Mouse (Mus musculus) lung, embryonic 14.5 days (tissue): ENCODE data around the gene Tgif2. TPM values are rescaled to one million over a fixed set of nuclear protein-coding genes. Genes with fewer than 3 reads are reported as not detected.
"Not testable (repeated sequence)": the region's sequence is repeated elsewhere in the genome, so short reads cannot be mapped to it uniquely, and the experiment has no call there.

Experiments
- ATAC-seq: fragments of 200-750 bp; cut with Nextera tagmentation; 2 replicates; pipeline ENCODE4 v1.8.0; 2017; ENCODE audit warnings: mild to moderate bottlenecking, moderate TSS enrichment, moderate library complexity; ENCODE audit not compliant: insufficient read depth
- DNase-seq: peaks from one replicate; pipeline ENCODE4 v3.0.0-alpha.2; 2015
- H3K27ac ChIP-seq: fragments of 300-500 bp; sonication (generic); 2 replicates; pipeline ENCODE4 v1.5.1; 2014; ENCODE audit warnings: low read depth, mild to moderate bottlenecking, moderate library complexity
- H3K27me3 ChIP-seq: fragments of 300-500 bp; sonication (generic); 2 replicates; pipeline ENCODE4 v1.6.1; 2014; ENCODE audit warnings: low read length, control low read depth; ENCODE audit not compliant: insufficient read depth
- H3K36me3 ChIP-seq: fragments of 300-500 bp; sonication (generic); 2 replicates; pipeline ENCODE4 v1.6.1; 2014; ENCODE audit warnings: control low read depth; ENCODE audit not compliant: insufficient read depth
- H3K4me1 ChIP-seq: fragments of 300-500 bp; sonication (generic); 2 replicates; pipeline ENCODE4 v1.6.1; 2014; ENCODE audit warnings: antibody characterized with exemption, control low read depth; ENCODE audit not compliant: insufficient read depth
- H3K4me2 ChIP-seq: fragments of 300-500 bp; sonication (generic); 2 replicates; pipeline ENCODE4 v1.6.1; 2014; ENCODE audit warnings: mild to moderate bottlenecking
- H3K4me3 ChIP-seq: fragments of 300-500 bp; sonication (generic); 2 replicates; pipeline ENCODE4 v1.5.1; 2014; ENCODE audit warnings: low read depth, low read length
- H3K9ac ChIP-seq: fragments of 300-500 bp; sonication (generic); 2 replicates; pipeline ENCODE4 v1.6.1; 2014
- H3K9me3 ChIP-seq: fragments of 300-500 bp; sonication (generic); 2 replicates; pipeline ENCODE4 v1.6.1; 2016; ENCODE audit warnings: low read depth, low read length, control low read depth
- CTCF ChIP-seq: IDR thresholded peaks from 2 replicates; pipeline ENCODE4 v1.5.1; 2016; ENCODE audit warnings: antibody characterized with exemption, low read depth
- WGBS: fragments of 180-500 bp; shearing (Covaris S2); extraction: QIAGEN DNeasy Blood & Tissue Kit; methylation state at CpG from one replicate; pipeline ENCODE4 v1.1.7; 2014; 5-methylcytosine and 5-hydroxymethylcytosine counted together
- polyA plus RNA-seq: library from polyadenylated mRNA; unstranded; fragments of >200 nt; fragmentation: Nextera tagmentation; extraction: Ambion mirVana; gene quantifications from 2 replicates; pipeline ENCODE4 v1.2.1, GENCODE M21; 2014

The Tgif2 gene
- polyA plus RNA-seq = 69.1 and 75.1 TPM in 2 replicates

DNA sequence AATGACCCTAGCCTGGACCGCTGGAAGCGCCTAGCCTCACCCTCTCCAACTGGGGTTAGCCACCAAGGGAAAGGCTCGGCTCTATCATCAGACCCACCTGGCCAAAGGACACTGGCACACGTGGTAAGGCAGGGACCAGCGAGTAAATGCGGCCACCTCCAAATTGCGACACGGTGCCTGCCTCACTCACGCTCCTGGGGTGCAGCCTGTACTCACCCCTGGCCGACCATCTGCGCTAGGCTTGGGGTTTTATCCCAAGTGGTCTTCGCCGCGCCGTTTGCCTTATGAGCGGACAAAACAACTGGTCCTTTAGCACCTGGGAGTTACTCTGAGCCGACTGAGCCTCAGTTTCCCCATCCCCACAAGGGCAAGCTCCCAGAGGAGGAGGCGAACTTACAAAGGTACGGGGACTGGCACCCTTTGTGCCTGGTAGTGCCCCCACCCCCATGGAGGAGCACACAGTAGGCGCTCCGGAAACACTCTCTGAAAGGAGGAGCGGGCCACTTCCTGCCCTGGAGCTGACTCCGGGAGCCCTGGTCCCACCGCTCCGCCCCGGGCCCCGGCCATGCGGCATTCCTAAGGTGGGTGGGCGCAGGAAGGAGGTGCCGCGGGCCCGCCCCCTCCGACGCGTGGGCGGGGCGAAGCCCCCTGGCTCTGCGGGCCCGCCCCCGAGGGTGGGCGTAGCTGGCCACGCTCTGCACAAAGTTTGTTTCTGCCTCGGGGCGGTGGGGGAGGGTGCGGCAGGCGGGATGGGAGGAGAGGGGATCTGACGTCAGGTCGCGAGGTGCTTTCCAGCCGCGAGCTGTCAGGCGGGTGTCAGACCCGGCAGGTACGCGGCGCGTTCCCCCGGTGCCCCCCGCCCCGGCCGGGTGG, at the start of gene Tgif2:
TSS of gene Tgif2 (plus strand) at position 689 of the 873 bp plus-strand sequence.
- Histone ChIP-seq H3K27ac (peak within 1 kb of the TSS; percentile 96), H3K9ac (peak within 1 kb of the TSS; percentile 86), H3K4me1 (peaks cover 34% of the 10 kb centered on the region), H3K4me3 (peak within 1 kb of the TSS; percentile 91), H3K27me3 (no peaks in the 10 kb centered on the region), H3K9me3 (no peaks in the 10 kb centered on the region), H3K4me2 (peak within 1 kb of the TSS; percentile 75), H3K36me3 (peaks cover 27% of the 10 kb centered on the region)
- WGBS = 1% methylated on average over 61 of the region's 61 CpGs
- 0 out of 2 replicates have a peak, but pooled peaks have one; percentile 1 for TF ChIP-seq CTCF
- ATAC-seq = peak; percentile 88
- peak; percentile 98 for DNase-seq

DNA sequence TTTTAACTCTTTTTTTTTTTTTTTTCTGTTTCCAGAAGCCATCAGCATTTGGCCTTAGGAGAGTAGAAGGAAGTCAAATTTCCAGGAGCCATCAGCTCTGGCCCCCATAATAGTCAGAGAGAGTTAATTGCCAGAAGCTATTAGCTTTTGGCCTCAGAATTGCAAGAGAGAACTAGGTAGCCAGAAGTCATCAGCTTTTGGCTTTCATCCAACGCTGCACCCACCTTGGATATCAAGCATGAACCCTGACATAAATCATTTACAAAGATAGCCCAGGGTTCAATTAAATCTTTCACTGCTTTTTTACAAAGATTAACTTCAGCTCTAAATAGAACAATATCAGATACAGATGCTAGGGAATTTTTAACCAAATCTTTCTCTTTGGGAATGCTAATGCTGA, 41.3 kb upstream of the Tgif2 start:
- H3K4me3 ChIP-seq = no peak overlapping the region
- no peak overlapping the region for H3K4me2 ChIP-seq
- H3K27me3 ChIP-seq = no peaks in the 10 kb centered on the region
- peaks cover 5% of the 10 kb centered on the region; the same call in 1 of the 2 replicates for H3K9me3 ChIP-seq
- ATAC-seq = no peak
- no peak overlapping the region for H3K27ac ChIP-seq
- H3K9ac ChIP-seq = no peak overlapping the region
- no peaks in the 10 kb centered on the region for H3K36me3 ChIP-seq
- WGBS = 72% methylated on average over 1 of the region's 1 CpGs
- TF ChIP-seq CTCF = no peak
- no peaks in the 10 kb centered on the region for H3K4me1 ChIP-seq
- DNase-seq = no peak

- Histone ChIP-seq H3K27me3 (no peaks in the 10 kb centered on the region), H3K4me3 (no peak overlapping the region), H3K4me2 (no peak overlapping the region), H3K9ac (no peak overlapping the region), H3K36me3 (no peaks in the 10 kb centered on the region), H3K4me1 (no peaks in the 10 kb centered on the region), H3K9me3 (peaks cover 5% of the 10 kb centered on the region; the same call in 1 of the 2 replicates), H3K27ac (no peak overlapping the region)
- DNase-seq (no peak), ATAC-seq (no peak)
- 64% methylated on average over 4 of the region's 4 CpGs for WGBS
- no peak for TF ChIP-seq CTCF
These were observed 38.8 kb upstream of the Tgif2 start for GRCm38 (mm10) chr2:156801045-156801444.

- DNase-seq, H3K4me2 ChIP-seq, H3K4me1 ChIP-seq, H3K9me3 ChIP-seq, H3K36me3 ChIP-seq, H3K27ac ChIP-seq, H3K4me3 ChIP-seq, H3K27me3 ChIP-seq, H3K9ac ChIP-seq, ATAC-seq: not testable (repeated sequence)
- 30% methylated on average over 9 of the region's 9 CpGs for WGBS
These were observed 37.7 kb upstream of the Tgif2 start for GRCm38 (mm10) chr2:156802116-156802515.

- H3K9me3 ChIP-seq = no peaks in the 10 kb centered on the region
- H3K4me2 ChIP-seq = no peak overlapping the region
- 65% methylated on average over 4 of the region's 4 CpGs for WGBS
- ATAC-seq (no peak), DNase-seq (no peak)
- no peak overlapping the region for H3K27ac ChIP-seq
- no peaks in the 10 kb centered on the region for H3K36me3 ChIP-seq
- TF ChIP-seq CTCF = no peak
- H3K27me3 ChIP-seq = no peaks in the 10 kb centered on the region
- no peaks in the 10 kb centered on the region for H3K4me1 ChIP-seq
- H3K4me3 ChIP-seq = no peak overlapping the region
- no peak overlapping the region for H3K9ac ChIP-seq
These were observed 36.0 kb upstream of the Tgif2 start for GRCm38 (mm10) chr2:156803698-156804372.

DNA sequence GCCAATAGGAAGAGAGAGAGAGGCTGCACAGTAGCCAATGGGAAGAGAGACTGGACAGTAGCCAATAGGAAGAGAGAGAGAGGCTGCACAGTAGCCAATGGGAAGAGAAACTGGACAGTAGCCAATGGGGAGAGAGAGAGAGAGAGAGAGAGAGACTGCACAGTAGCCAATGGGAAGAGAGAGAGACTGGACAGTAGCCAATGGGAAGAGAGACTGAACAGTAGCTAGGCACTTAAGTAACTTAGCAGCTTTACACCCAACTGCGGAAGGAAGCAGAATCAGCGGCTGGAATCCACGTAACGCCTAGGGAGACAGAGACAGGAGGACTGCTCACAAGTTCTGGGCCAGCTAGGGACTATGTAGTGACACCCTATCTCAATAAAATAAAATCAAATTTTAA, 35.2 kb upstream of the Tgif2 start:
- no peak overlapping the region for H3K27ac ChIP-seq
- ATAC-seq (no peak), DNase-seq (no peak)
- no peak for TF ChIP-seq CTCF
- WGBS = 83% methylated on average over 4 of the region's 4 CpGs
- H3K36me3 ChIP-seq = no peaks in the 10 kb centered on the region
- no peak overlapping the region for H3K9ac ChIP-seq
- no peak overlapping the region for H3K4me2 ChIP-seq
- no peaks in the 10 kb centered on the region for H3K4me1 ChIP-seq
- H3K9me3 ChIP-seq = no peaks in the 10 kb centered on the region
- H3K4me3 ChIP-seq = no peak overlapping the region
- H3K27me3 ChIP-seq = no peaks in the 10 kb centered on the region

- Histone ChIP-seq H3K4me3 (no peak overlapping the region), H3K36me3 (no peaks in the 10 kb centered on the region), H3K27ac (no peak overlapping the region), H3K9ac (no peak overlapping the region), H3K9me3 (no peaks in the 10 kb centered on the region), H3K4me2 (no peak overlapping the region), H3K4me1 (no peaks in the 10 kb centered on the region), H3K27me3 (no peaks in the 10 kb centered on the region)
- TF ChIP-seq CTCF = no peak
- DNase-seq (no peak), ATAC-seq (no peak)
- WGBS = 56% methylated on average over 6 of the region's 6 CpGs
These were observed 32.9 kb upstream of the Tgif2 start for GRCm38 (mm10) chr2:156806886-156807285.
